Mouse (Mus musculus) lung, embryonic 16.5 days (tissue): ENCODE measurements at regions not wholly inside any gene's neighbourhood (a gene's known extent, or its start where the extent isn't known, plus 50 kb on each side); places are given as distances from the start of the nearest gene placed in this dataset.

Experiments
- ATAC-seq: fragments of 200-750 bp; cut with Nextera tagmentation; 2 replicates; pipeline ENCODE4 v1.8.0; 2017; ENCODE audit warnings: low read depth, mild to moderate bottlenecking, moderate library complexity
- H3K27ac ChIP-seq: fragments of 300-500 bp; sonication (generic); 2 replicates; pipeline ENCODE4 v1.5.1; 2014; ENCODE audit warnings: mild to moderate bottlenecking, control low read depth, low read length
- H3K27me3 ChIP-seq: fragments of 300-500 bp; sonication (generic); 2 replicates; pipeline ENCODE4 v1.6.1; 2014; ENCODE audit warnings: low read depth, low read length, mixed read lengths; ENCODE audit not compliant: control insufficient read depth, insufficient read depth
- H3K36me3 ChIP-seq: fragments of 300-500 bp; sonication (generic); 2 replicates; pipeline ENCODE4 v1.6.1; 2014; ENCODE audit warnings: low read length; ENCODE audit not compliant: control insufficient read depth, insufficient read depth
- H3K4me1 ChIP-seq: fragments of 300-500 bp; sonication (generic); replicated peaks from 2 replicates; pipeline ENCODE4 v1.6.1; 2014; ENCODE audit warnings: low read length, mixed read lengths; ENCODE audit not compliant: control insufficient read depth, insufficient read depth
- H3K4me2 ChIP-seq: fragments of 300-500 bp; sonication (generic); 2 replicates; pipeline ENCODE4 v1.6.1; 2014; ENCODE audit warnings: low read depth, low read length, control low read depth
- H3K4me3 ChIP-seq: fragments of 300-500 bp; sonication (generic); 2 replicates; pipeline ENCODE4 v1.5.1; 2014; ENCODE audit warnings: mild to moderate bottlenecking, low read length, control low read depth
- H3K9ac ChIP-seq: fragments of 300-500 bp; sonication (generic); 2 replicates; pipeline ENCODE4 v1.6.1; 2014; ENCODE audit warnings: low read length, control low read depth
- H3K9me3 ChIP-seq: fragments of 300-500 bp; sonication (generic); 2 replicates; pipeline ENCODE4 v1.6.1; 2016; ENCODE audit warnings: low read length; ENCODE audit not compliant: control insufficient read depth
- WGBS: fragments of 180-500 bp; shearing (Covaris S2); extraction: QIAGEN DNeasy Blood & Tissue Kit; methylation state at CpG from one replicate; pipeline ENCODE4 v1.1.7; 2014; 5-methylcytosine and 5-hydroxymethylcytosine counted together

GRCm38 (mm10) chr11:114220466-114220865 is 153.6 kb upstream of the Sdk2 start:
- Histone ChIP-seq H3K9ac (no peak overlapping the region), H3K27me3 (peaks cover 24% of the 10 kb centered on the region), H3K36me3 (no peaks in the 10 kb centered on the region), H3K4me3 (no peak overlapping the region), H3K4me1 (peaks cover 8% of the 10 kb centered on the region; the same call in 1 of the 2 replicates), H3K9me3 (peaks cover 3% of the 10 kb centered on the region; the same call in 1 of the 2 replicates), H3K27ac (no peak overlapping the region), H3K4me2 (no peak overlapping the region)
- no peak for ATAC-seq
- 83% methylated on average over 2 of the region's 2 CpGs for WGBS

GRCm38 (mm10) chr11:114218732-114219506 is 152.1 kb upstream of the Sdk2 start:
- 22% methylated on average over 9 of the region's 9 CpGs for WGBS
- Histone ChIP-seq H3K36me3 (no peaks in the 10 kb centered on the region), H3K4me1 (peaks cover 8% of the 10 kb centered on the region; the same call in 1 of the 2 replicates), H3K27me3 (peaks cover 24% of the 10 kb centered on the region), H3K4me2 (no peak overlapping the region), H3K4me3 (no peak overlapping the region), H3K9ac (no peak overlapping the region), H3K9me3 (peaks cover 3% of the 10 kb centered on the region; the same call in 1 of the 2 replicates), H3K27ac (no peak overlapping the region)
- ATAC-seq = no peak

GRCm38 (mm10) chr11:114217245-114217757 is 150.5 kb upstream of the Sdk2 start:
- ATAC-seq = no peak
- WGBS = 5% methylated on average over 12 of the region's 15 CpGs

DNA sequence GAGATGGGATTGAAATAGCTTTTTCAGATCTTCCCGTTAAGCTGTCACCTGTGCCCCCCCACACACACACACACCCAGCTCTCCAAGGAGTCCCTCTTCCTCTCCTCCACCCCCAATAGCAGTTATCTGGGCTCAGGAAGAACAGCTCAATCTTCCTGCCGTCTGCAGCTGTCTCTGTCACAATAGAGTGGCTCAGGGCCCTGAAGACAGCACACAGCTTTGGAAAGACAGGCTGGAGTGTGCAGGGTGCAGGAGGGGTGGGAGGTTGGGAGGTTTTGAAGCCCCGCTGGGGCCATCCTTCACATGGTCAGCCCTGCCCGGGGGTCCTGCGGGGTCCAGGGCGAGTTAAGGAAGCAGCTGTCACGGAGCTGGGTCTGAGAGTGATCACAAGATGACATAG is 149.6 kb upstream of the Sdk2 start:
- Histone ChIP-seq H3K4me1 (peaks cover 8% of the 10 kb centered on the region; the same call in 1 of the 2 replicates), H3K4me3 (no peak overlapping the region), H3K36me3 (no peaks in the 10 kb centered on the region), H3K27ac (no peak overlapping the region), H3K9me3 (no peaks in the 10 kb centered on the region), H3K9ac (no peak overlapping the region), H3K27me3 (peaks cover 24% of the 10 kb centered on the region), H3K4me2 (no peak overlapping the region)
- WGBS = 7% methylated on average over 7 of the region's 7 CpGs
- ATAC-seq = peak; percentile 42; the same call in 1 of the 2 replicates

More at GRCm38 (mm10) chr11:114217245-114217757, 150.5 kb upstream of the Sdk2 start:
- no peaks in the 10 kb centered on the region for H3K36me3 ChIP-seq
- H3K27ac ChIP-seq = no peak overlapping the region
- H3K9me3 ChIP-seq = no peaks in the 10 kb centered on the region
- no peak overlapping the region for H3K9ac ChIP-seq
- H3K4me3 ChIP-seq = peak overlapping the region; percentile 24
- H3K27me3 ChIP-seq = peaks cover 24% of the 10 kb centered on the region
- H3K4me1 ChIP-seq = peaks cover 8% of the 10 kb centered on the region; the same call in 1 of the 2 replicates
- H3K4me2 ChIP-seq = peak overlapping the region; percentile 44

DNA sequence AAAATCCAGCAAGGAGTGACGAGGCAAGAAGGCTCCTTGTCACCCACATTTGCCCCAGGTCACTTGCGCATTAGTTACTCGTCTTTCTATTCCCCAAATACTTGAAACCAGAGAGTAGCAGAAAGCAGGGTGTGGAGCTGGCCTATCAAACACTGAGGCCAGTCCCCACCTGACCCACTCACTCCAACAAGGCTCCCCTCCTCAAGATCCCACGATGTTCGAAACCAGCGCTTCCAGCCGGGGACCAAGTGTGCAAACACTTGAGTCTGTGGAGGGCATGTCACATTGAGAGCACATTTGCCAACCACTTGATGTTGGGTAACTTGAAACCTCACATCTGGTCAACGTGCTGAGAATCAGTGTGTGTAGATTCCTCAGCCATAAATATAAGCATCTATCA is 148.4 kb upstream of the Sdk2 start:
- H3K27me3 ChIP-seq = peaks cover 24% of the 10 kb centered on the region
- H3K9me3 ChIP-seq = no peaks in the 10 kb centered on the region
- peak; percentile 61; the same call in 1 of the 2 replicates for ATAC-seq
- no peak overlapping the region for H3K4me2 ChIP-seq
- WGBS = 41% methylated on average over 8 of the region's 8 CpGs
- H3K27ac ChIP-seq = no peak overlapping the region
- H3K36me3 ChIP-seq = no peaks in the 10 kb centered on the region
- H3K9ac ChIP-seq = no peak overlapping the region
- H3K4me3 ChIP-seq = no peak overlapping the region
- H3K4me1 ChIP-seq = peaks cover 8% of the 10 kb centered on the region; the same call in 1 of the 2 replicates

GRCm38 (mm10) chr11:114212136-114212535 is 145.3 kb upstream of the Sdk2 start:
- Histone ChIP-seq H3K9ac (no peak overlapping the region), H3K36me3 (no peaks in the 10 kb centered on the region), H3K4me3 (no peak overlapping the region), H3K27me3 (peaks cover 13% of the 10 kb centered on the region), H3K27ac (no peak overlapping the region), H3K4me1 (peaks cover 6% of the 10 kb centered on the region), H3K4me2 (no peak overlapping the region), H3K9me3 (no peaks in the 10 kb centered on the region)
- ATAC-seq = no peak
- 54% methylated on average over 2 of the region's 2 CpGs for WGBS

DNA sequence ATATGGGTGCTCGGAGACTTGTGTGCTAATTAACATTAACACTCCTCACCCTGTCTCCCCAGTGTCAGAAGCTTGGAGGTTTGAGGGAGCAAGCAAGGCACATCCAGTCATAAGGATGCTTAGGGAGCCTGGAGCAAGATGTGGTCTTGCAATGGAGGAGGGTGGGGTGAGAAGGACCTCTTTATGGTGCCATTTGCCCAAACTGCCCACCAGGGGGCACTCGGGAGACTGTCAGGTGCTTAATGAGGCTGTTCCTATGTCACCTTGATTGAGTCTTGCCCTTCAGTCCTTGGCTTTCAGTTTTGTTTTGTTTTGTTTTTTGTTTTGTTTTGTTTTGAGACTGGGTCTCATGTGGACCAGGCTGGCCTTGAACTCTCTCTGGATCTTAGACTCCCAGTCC is 138.3 kb upstream of the Sdk2 start:
- H3K4me1 ChIP-seq = no peaks in the 10 kb centered on the region; the same call in 1 of the 2 replicates
- H3K9ac ChIP-seq = no peak overlapping the region
- H3K9me3 ChIP-seq = no peaks in the 10 kb centered on the region
- no peaks in the 10 kb centered on the region for H3K27me3 ChIP-seq
- ATAC-seq = no peak
- no peak overlapping the region for H3K27ac ChIP-seq
- H3K36me3 ChIP-seq = no peaks in the 10 kb centered on the region
- no peak overlapping the region for H3K4me3 ChIP-seq
- WGBS = 38% methylated on average over 2 of the region's 2 CpGs
- no peak overlapping the region for H3K4me2 ChIP-seq

DNA sequence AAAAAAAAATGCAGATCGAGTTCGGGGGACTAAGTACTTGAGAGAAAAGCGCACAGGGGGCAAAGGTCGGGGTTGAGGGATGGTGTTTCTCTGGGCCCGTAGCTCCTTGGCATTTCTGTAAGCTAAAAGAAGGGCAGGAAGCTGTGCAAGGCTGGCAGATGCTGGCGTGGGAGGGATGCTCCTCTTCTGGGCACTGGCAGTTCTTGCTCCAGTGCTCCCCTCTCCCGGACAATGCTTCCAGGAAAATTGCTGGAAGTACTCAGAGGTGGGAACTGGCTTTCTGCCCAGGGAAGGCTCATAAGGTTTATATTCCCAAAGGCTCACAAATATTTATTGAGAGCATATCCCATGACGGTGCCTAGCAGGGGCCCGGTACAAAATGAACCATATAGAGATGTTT is 136.6 kb upstream of the Sdk2 start:
- H3K27ac ChIP-seq = no peak overlapping the region
- 32% methylated on average over 9 of the region's 9 CpGs for WGBS
- ATAC-seq = no peak

GRCm38 (mm10) chr11:114202486-114202885 is 135.6 kb upstream of the Sdk2 start:
- no peak for ATAC-seq
- Histone ChIP-seq H3K4me2 (no peak overlapping the region), H3K27ac (no peak overlapping the region), H3K9ac (no peak overlapping the region), H3K4me3 (no peak overlapping the region), H3K27me3 (no peaks in the 10 kb centered on the region), H3K36me3 (no peaks in the 10 kb centered on the region), H3K4me1 (peaks cover 14% of the 10 kb centered on the region), H3K9me3 (no peaks in the 10 kb centered on the region)
- WGBS = 87% methylated on average over 16 of the region's 16 CpGs

More for the DNA sequence above, 136.6 kb upstream of the Sdk2 start:
- Histone ChIP-seq H3K4me2 (no peak overlapping the region), H3K27me3 (no peaks in the 10 kb centered on the region), H3K4me1 (peaks cover 12% of the 10 kb centered on the region), H3K4me3 (no peak overlapping the region), H3K9ac (no peak overlapping the region), H3K9me3 (no peaks in the 10 kb centered on the region), H3K36me3 (no peaks in the 10 kb centered on the region)
